Mouse (Mus musculus) kidney, adult 2 months (tissue): ENCODE data around the gene Ube2g1. TPM values are rescaled to one million over a fixed set of nuclear protein-coding genes. Genes with fewer than 3 reads are reported as not detected.
A peak's percentile ranks its signal among the peaks of the same experiment; 100 is the strongest.
"Not testable (repeated sequence)": the region's sequence is repeated elsewhere in the genome, so short reads cannot be mapped to it uniquely, and the experiment has no call there.

Source experiments
- DNase-seq: peaks from one replicate; pipeline ENCODE4 v3.0.0; 2021
- H3K27ac ChIP-seq: fragments of 200-500 bp; 2 replicates; pipeline ENCODE4 v1.5.1; 2012; ENCODE audit warnings: low read depth, low read length, control low read depth, inconsistent platforms; ENCODE audit not compliant: insufficient read depth
- H3K27me3 ChIP-seq: fragments of 200-500 bp; replicated peaks from 2 replicates; pipeline ENCODE4 v1.6.1; 2012; ENCODE audit warnings: mild to moderate bottlenecking, moderate library complexity, low read length, inconsistent platforms; ENCODE audit not compliant: control insufficient read depth, insufficient read depth
- H3K36me3 ChIP-seq: fragments of 200-500 bp; 2 replicates; pipeline ENCODE4 v1.6.1; 2012; ENCODE audit warnings: mild to moderate bottlenecking, moderate library complexity, low read length, inconsistent platforms; ENCODE audit not compliant: control insufficient read depth, insufficient read depth
- H3K4me1 ChIP-seq: fragments of 200-500 bp; 2 replicates; pipeline ENCODE4 v1.6.1; 2011; ENCODE audit warnings: low read length; ENCODE audit not compliant: control insufficient read depth, insufficient read depth
- H3K4me3 ChIP-seq: fragments of 200-500 bp; 2 replicates; pipeline ENCODE4 v1.5.1; 2011; ENCODE audit warnings: mild to moderate bottlenecking, low read depth, low read length, control low read depth; ENCODE audit not compliant: insufficient read depth
- CTCF ChIP-seq: fragments of 200-500 bp; conservative IDR thresholded peaks from 2 replicates; pipeline ENCODE4 v1.5.1; 2011; ENCODE audit warnings: low read depth, mild to moderate bottlenecking, control low read depth, low read length, moderate library complexity, mixed read lengths; ENCODE audit not compliant: insufficient read depth, insufficient read length
- POLR2A ChIP-seq: fragments of 200-500 bp; IDR thresholded peaks from one replicate; pipeline ENCODE4 v1.6.1; 2011; ENCODE audit warnings: low read depth, low read length, control low read depth
- WGBS: fragments of 180-500 bp; shearing (Covaris S2); methylation state at CpG from one replicate; pipeline ENCODE4 v1.1.7; 2018; 5-methylcytosine and 5-hydroxymethylcytosine counted together
- polyA plus RNA-seq: library from polyadenylated mRNA; depleted of rRNA; stranded (reverse); fragments of >200 nt; gene quantifications from 2 replicates; pipeline ENCODE4 v1.2.3, GENCODE M21; 2012

The Ube2g1 gene
- polyA plus RNA-seq, 1 experiment, result 8.9 TPM

- DNase-seq, result peak; percentile 91
These were observed 487 bp downstream of the Ube2g1 start for GRCm38 (mm10) chr11:72607469-72608070.

GRCm38 (mm10) chr11:72608071-72608679, 1.1 kb downstream of the Ube2g1 start:
- peak; percentile 97 for DNase-seq
- 1% methylated on average over 45 of the region's 55 CpGs for WGBS
- no peak for TF ChIP-seq CTCF
- peak; percentile 28 for TF ChIP-seq POLR2A
- H3K36me3 ChIP-seq, result no peaks in the 10 kb centered on the region
- peak overlapping the region; percentile 96 for H3K27ac ChIP-seq
- H3K4me3 ChIP-seq, result peak overlapping the region; percentile 88
- no peaks in the 10 kb centered on the region for H3K27me3 ChIP-seq
- H3K4me1 ChIP-seq, result peaks cover 7% of the 10 kb centered on the region; the same call in 1 of the 2 replicates

More at GRCm38 (mm10) chr11:72607469-72608070, 487 bp downstream of the Ube2g1 start:
- Histone ChIP-seq H3K4me1 (peaks cover 7% of the 10 kb centered on the region; the same call in 1 of the 2 replicates), H3K4me3 (peak overlapping the region; percentile 88), H3K36me3 (no peaks in the 10 kb centered on the region), H3K27ac (peak overlapping the region; percentile 96), H3K27me3 (no peaks in the 10 kb centered on the region)
- TF ChIP-seq CTCF, result no peak
- TF ChIP-seq POLR2A, result no peak
- under 1% methylated on average over 75 of the region's 79 CpGs for WGBS

- no peak for TF ChIP-seq POLR2A
- no peak for TF ChIP-seq CTCF
- no peak overlapping the region for H3K4me3 ChIP-seq
- no peaks in the 10 kb centered on the region for H3K27me3 ChIP-seq
- DNase-seq, result no peak
- no peaks in the 10 kb centered on the region for H3K36me3 ChIP-seq
- peaks cover 7% of the 10 kb centered on the region; the same call in 1 of the 2 replicates for H3K4me1 ChIP-seq
- no peak overlapping the region for H3K27ac ChIP-seq
These were observed 2.2 kb downstream of the Ube2g1 start for GRCm38 (mm10) chr11:72609242-72609641.

- H3K4me3 ChIP-seq, H3K36me3 ChIP-seq, H3K4me1 ChIP-seq, DNase-seq, H3K27ac ChIP-seq, H3K27me3 ChIP-seq: not testable (repeated sequence)
- 93% methylated on average over 3 of the region's 3 CpGs for WGBS
These were observed 7.3 kb downstream of the Ube2g1 start for GRCm38 (mm10) chr11:72614336-72614735.

GRCm38 (mm10) chr11:72615931-72616330, 8.8 kb downstream of the Ube2g1 start:
- no peak for DNase-seq
- Histone ChIP-seq H3K4me1 (no peaks in the 10 kb centered on the region), H3K27me3 (no peaks in the 10 kb centered on the region), H3K36me3 (no peaks in the 10 kb centered on the region; the same call in 1 of the 2 replicates), H3K27ac (no peak overlapping the region), H3K4me3 (no peak overlapping the region)
- TF ChIP-seq POLR2A (no peak), CTCF (no peak)
- WGBS, result 86% methylated on average over 4 of the region's 4 CpGs

GRCm38 (mm10) chr11:72618476-72618875, 11.4 kb downstream of the Ube2g1 start:
- Histone ChIP-seq H3K36me3 (no peaks in the 10 kb centered on the region; the same call in 1 of the 2 replicates), H3K4me1 (no peaks in the 10 kb centered on the region), H3K27ac (no peak overlapping the region), H3K4me3 (no peak overlapping the region), H3K27me3 (no peaks in the 10 kb centered on the region)
- 100% methylated on average over 1 of the region's 1 CpGs for WGBS
- DNase-seq, result no peak
- no peak for TF ChIP-seq CTCF
- no peak for TF ChIP-seq POLR2A

GRCm38 (mm10) chr11:72642730-72643129, 35.6 kb downstream of the Ube2g1 start:
- no peak overlapping the region for H3K4me3 ChIP-seq
- TF ChIP-seq POLR2A (no peak), CTCF (no peak)
- 62% methylated on average over 4 of the region's 4 CpGs for WGBS

More at GRCm38 (mm10) chr11:72642730-72643129, 35.6 kb downstream of the Ube2g1 start:
- no peaks in the 10 kb centered on the region for H3K36me3 ChIP-seq
- no peaks in the 10 kb centered on the region for H3K27me3 ChIP-seq
- no peak for DNase-seq
- H3K27ac ChIP-seq, result no peak overlapping the region
- no peaks in the 10 kb centered on the region for H3K4me1 ChIP-seq
